Mouse (Mus musculus): ENCODE measurements at regions not wholly inside any gene's neighbourhood (a gene's known extent, or its start where the extent isn't known, plus 50 kb on each side); places are given as distances from the start of the nearest gene placed in this dataset.
A peak's percentile ranks its signal among the peaks of the same experiment; 100 is the strongest.

GRCm38 (mm10) chr9:30212471-30213075, 214.3 kb upstream of the Snx19 start:
- H3K36me3 ChIP-seq (ENCODE audit: insufficient read depth, low read length), result no peaks in the 10 kb centered on the region
- H3K4me3 ChIP-seq (replicated peaks; ENCODE audit: low read length), result no peak overlapping the region
- H3K4me1 ChIP-seq (replicated peaks; ENCODE audit: low read depth, low read length), result no peaks in the 10 kb centered on the region
- no peaks in the 10 kb centered on the region for H3K27me3 ChIP-seq (ENCODE audit: insufficient read depth, low read length)
- TF ChIP-seq CTCF (conservative IDR thresholded peaks at IDR 0.05; ENCODE audit: low read length) (no peak), POU5F1 (IDR thresholded peaks at IDR 0.05; ENCODE audit: borderline replicate concordance, low read length) (no peak), NANOG (IDR thresholded peaks at IDR 0.05; ENCODE audit: borderline replicate concordance, low read length) (no peak)
- no peaks in the 10 kb centered on the region for H3K9me3 ChIP-seq (ENCODE audit: low read length)

DNA sequence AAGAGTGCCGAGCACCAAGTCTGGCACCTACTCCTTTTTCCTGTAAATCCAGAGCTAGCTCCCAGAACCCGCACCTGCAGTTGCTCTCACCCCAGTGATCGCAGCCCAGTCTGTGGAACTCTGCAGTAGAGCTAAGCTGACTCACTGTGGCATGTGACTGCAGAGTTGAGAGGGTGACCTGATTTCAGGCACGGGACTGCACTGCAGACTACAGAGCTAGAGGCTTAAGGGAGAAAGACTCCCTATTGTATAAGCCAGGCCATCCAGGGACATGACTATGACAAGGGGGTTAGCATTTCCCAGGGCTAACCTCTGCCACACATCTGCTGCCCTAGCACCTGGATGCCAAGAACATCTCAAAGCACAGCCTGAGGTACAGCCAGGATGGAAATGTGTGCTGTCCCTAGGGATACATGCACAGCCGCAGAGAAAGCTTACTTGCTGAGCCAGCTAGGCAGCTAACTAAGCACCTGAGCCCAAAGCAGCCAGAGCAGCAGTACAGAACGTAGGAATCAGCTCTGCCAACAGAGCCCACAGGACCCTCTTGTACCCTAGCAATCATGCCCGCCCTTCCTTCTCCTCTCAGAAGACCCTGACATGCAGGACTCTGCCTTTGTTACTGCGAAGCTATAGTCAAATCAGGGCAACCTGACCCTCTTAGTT, 192.3 kb upstream of the Snx19 start:
- Histone ChIP-seq H3K4me1 (replicated peaks; ENCODE audit: low read depth, low read length) (no peaks in the 10 kb centered on the region), H3K27me3 (ENCODE audit: insufficient read depth, low read length) (no peaks in the 10 kb centered on the region), H3K36me3 (ENCODE audit: insufficient read depth, low read length) (no peaks in the 10 kb centered on the region), H3K9me3 (ENCODE audit: low read length) (no peaks in the 10 kb centered on the region), H3K4me3 (replicated peaks; ENCODE audit: low read length) (no peak overlapping the region)
- TF ChIP-seq NANOG (IDR thresholded peaks at IDR 0.05; ENCODE audit: borderline replicate concordance, low read length) (no peak), POU5F1 (IDR thresholded peaks at IDR 0.05; ENCODE audit: borderline replicate concordance, low read length) (no peak), CTCF (conservative IDR thresholded peaks at IDR 0.05; ENCODE audit: low read length) (no peak)

DNA sequence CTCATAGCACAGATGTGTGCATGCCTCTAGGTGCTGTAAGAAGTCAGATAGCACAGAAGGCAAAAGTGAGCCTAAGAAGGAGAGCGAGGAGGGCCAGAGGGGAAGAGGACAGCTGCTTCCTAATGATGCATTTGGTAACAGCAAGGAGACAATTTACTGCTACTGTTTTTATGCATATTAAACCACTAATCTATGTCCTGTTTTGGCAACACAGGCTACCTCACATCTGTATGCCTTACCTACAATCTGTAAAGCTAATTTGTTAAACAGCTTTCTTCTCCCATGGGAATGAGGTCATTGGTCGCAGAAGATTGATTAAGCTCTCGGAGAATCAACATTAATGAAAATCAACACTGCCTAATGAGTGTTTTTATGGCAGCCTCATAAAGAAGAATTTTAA, 191.1 kb upstream of the Snx19 start:
- TF ChIP-seq POU5F1 (IDR thresholded peaks at IDR 0.05; ENCODE audit: borderline replicate concordance, low read length) (no peak), CTCF (conservative IDR thresholded peaks at IDR 0.05; ENCODE audit: low read length) (no peak), NANOG (IDR thresholded peaks at IDR 0.05; ENCODE audit: borderline replicate concordance, low read length) (no peak)
- H3K4me1 ChIP-seq (replicated peaks; ENCODE audit: low read depth, low read length), result no peaks in the 10 kb centered on the region

DNA sequence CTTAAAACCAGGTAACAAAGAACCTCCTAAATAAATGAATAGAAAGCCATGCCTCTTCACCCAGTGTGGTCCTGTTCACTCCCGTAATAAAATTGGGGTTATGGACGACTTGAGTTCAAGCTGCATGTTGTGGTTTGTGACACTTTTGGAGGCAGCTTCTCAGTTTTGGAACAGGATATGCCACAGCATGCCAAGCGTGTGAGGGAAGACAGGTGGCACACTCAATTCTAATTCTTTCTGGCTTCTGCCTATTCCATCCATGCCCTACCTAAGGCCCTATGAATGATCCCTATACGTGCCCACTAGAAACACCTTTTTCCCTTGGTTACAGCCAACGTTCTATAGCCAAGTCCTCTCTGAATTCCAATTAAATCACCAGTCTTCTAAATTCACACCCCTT, 184.8 kb upstream of the Snx19 start:
- TF ChIP-seq NANOG (IDR thresholded peaks at IDR 0.05; ENCODE audit: borderline replicate concordance, low read length) (no peak), CTCF (conservative IDR thresholded peaks at IDR 0.05; ENCODE audit: low read length) (no peak), POU5F1 (IDR thresholded peaks at IDR 0.05; ENCODE audit: borderline replicate concordance, low read length) (no peak)
- H3K9me3 ChIP-seq (ENCODE audit: low read length), result no peaks in the 10 kb centered on the region
- H3K4me3 ChIP-seq (replicated peaks; ENCODE audit: low read length), result no peak overlapping the region
- no peaks in the 10 kb centered on the region for H3K4me1 ChIP-seq (replicated peaks; ENCODE audit: low read depth, low read length)
- H3K36me3 ChIP-seq (ENCODE audit: insufficient read depth, low read length), result no peaks in the 10 kb centered on the region
- H3K27me3 ChIP-seq (ENCODE audit: insufficient read depth, low read length), result no peaks in the 10 kb centered on the region

More for the DNA sequence above, 191.1 kb upstream of the Snx19 start:
- H3K36me3 ChIP-seq (ENCODE audit: insufficient read depth, low read length), result no peaks in the 10 kb centered on the region
- no peaks in the 10 kb centered on the region for H3K9me3 ChIP-seq (ENCODE audit: low read length)
- no peak overlapping the region for H3K4me3 ChIP-seq (replicated peaks; ENCODE audit: low read length)
- no peaks in the 10 kb centered on the region for H3K27me3 ChIP-seq (ENCODE audit: insufficient read depth, low read length)

DNA sequence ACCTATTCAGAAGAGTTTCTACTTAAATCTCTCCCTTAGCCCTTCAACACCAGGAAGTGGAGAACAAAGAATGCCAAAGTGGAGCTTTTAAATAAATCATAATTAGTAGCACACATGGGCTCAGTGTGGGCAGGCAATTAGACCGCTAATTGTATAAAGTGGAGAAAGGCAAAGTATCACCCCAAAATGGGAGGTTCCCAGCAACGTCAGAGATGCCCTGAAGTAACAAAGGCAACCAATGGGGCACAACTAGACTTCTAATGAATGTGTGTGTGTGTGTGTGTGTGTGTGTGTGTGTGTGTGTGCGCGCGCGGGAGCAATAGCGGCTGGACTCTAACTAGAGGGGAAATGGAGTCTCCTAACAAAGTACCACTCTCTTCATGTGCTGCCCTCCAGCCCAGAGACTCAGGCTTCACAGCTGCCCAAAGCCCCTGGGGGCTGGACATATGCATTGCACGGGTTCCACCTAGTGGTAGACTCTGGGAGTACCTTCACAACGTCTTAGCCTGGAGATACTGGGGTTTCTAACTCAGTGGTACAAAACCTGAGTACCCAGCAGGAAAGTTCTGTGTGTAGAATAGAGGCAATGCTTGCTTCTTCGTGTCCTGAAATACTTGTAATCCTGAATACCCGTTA, 162.3 kb upstream of the Snx19 start:
- no peaks in the 10 kb centered on the region for H3K36me3 ChIP-seq (ENCODE audit: insufficient read depth, low read length)
- peaks cover 31% of the 10 kb centered on the region for H3K9me3 ChIP-seq (ENCODE audit: low read length)
- H3K4me3 ChIP-seq (replicated peaks; ENCODE audit: low read length), result no peak overlapping the region
- no peaks in the 10 kb centered on the region for H3K27me3 ChIP-seq (ENCODE audit: insufficient read depth, low read length)
- TF ChIP-seq CTCF (conservative IDR thresholded peaks at IDR 0.05; ENCODE audit: low read length) (peak; percentile 41), POU5F1 (IDR thresholded peaks at IDR 0.05; ENCODE audit: borderline replicate concordance, low read length) (no peak), NANOG (IDR thresholded peaks at IDR 0.05; ENCODE audit: borderline replicate concordance, low read length) (no peak)
- no peaks in the 10 kb centered on the region for H3K4me1 ChIP-seq (replicated peaks; ENCODE audit: low read depth, low read length)

DNA sequence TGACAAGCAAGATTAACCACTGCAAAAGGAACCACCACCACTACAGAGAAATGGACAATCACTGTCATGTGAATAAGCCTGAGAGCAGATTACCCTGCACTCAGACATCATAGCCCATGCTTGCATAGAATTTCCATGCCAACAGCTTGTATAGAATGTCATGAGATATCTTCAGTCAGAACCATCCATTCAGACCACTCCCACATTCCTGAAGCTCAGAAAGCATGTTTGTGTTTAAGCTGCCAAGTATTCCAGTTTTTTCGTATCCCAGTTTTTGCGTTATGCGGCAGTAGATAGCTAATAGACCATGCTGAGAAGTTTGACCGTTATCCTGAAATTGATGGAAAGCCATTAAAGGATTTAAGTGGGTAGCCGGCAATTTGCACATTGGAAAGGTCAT, 155.8 kb upstream of the Snx19 start:
- TF ChIP-seq POU5F1 (IDR thresholded peaks at IDR 0.05; ENCODE audit: borderline replicate concordance, low read length) (no peak), CTCF (conservative IDR thresholded peaks at IDR 0.05; ENCODE audit: low read length) (no peak), NANOG (IDR thresholded peaks at IDR 0.05; ENCODE audit: borderline replicate concordance, low read length) (no peak)
- no peaks in the 10 kb centered on the region for H3K4me1 ChIP-seq (replicated peaks; ENCODE audit: low read depth, low read length)

DNA sequence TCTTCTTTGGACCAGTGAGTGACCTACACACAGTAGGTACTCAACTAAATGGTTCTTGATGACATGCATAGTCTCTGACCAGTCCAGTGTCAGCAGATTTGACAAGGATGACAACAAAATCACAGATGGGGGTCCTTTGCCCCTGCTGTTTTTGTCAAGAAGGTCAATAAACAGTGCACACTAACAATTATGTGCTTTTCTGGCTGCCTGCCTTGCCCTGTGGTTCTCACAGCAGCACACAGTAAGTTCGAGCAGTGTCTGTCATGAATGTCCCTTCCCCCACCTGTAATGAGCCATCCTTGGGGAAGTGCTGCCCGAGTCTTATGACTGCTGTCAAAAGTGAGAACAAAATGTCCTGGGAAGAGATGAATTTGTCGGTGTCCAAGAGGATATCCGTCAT, 153.1 kb upstream of the Snx19 start:
- no peak overlapping the region for H3K4me3 ChIP-seq (replicated peaks; ENCODE audit: low read length)
- no peaks in the 10 kb centered on the region for H3K27me3 ChIP-seq (ENCODE audit: insufficient read depth, low read length)
- no peaks in the 10 kb centered on the region for H3K36me3 ChIP-seq (ENCODE audit: insufficient read depth, low read length)
- TF ChIP-seq NANOG (IDR thresholded peaks at IDR 0.05; ENCODE audit: borderline replicate concordance, low read length), result no peak
- no peak for TF ChIP-seq CTCF (conservative IDR thresholded peaks at IDR 0.05; ENCODE audit: low read length)
- no peak for TF ChIP-seq POU5F1 (IDR thresholded peaks at IDR 0.05; ENCODE audit: borderline replicate concordance, low read length)
- H3K9me3 ChIP-seq (ENCODE audit: low read length), result peaks cover 5% of the 10 kb centered on the region; the same call in 1 of the 2 replicates
- H3K4me1 ChIP-seq (replicated peaks; ENCODE audit: low read depth, low read length), result no peaks in the 10 kb centered on the region

More for the DNA sequence above, 155.8 kb upstream of the Snx19 start:
- peaks cover 9% of the 10 kb centered on the region for H3K9me3 ChIP-seq (ENCODE audit: low read length)
- no peaks in the 10 kb centered on the region for H3K27me3 ChIP-seq (ENCODE audit: insufficient read depth, low read length)
- H3K4me3 ChIP-seq (replicated peaks; ENCODE audit: low read length), result no peak overlapping the region
- no peaks in the 10 kb centered on the region for H3K36me3 ChIP-seq (ENCODE audit: insufficient read depth, low read length)

- Histone ChIP-seq H3K9me3 (ENCODE audit: low read length) (peaks cover 5% of the 10 kb centered on the region; the same call in 1 of the 2 replicates), H3K4me1 (replicated peaks; ENCODE audit: low read depth, low read length) (no peaks in the 10 kb centered on the region), H3K27me3 (ENCODE audit: insufficient read depth, low read length) (0 out of 2 replicates have a peak, but pooled peaks cover 14% of the 10 kb centered on the region), H3K4me3 (replicated peaks; ENCODE audit: low read length) (no peak overlapping the region), H3K36me3 (ENCODE audit: insufficient read depth, low read length) (no peaks in the 10 kb centered on the region)
- TF ChIP-seq NANOG (IDR thresholded peaks at IDR 0.05; ENCODE audit: borderline replicate concordance, low read length) (no peak), POU5F1 (IDR thresholded peaks at IDR 0.05; ENCODE audit: borderline replicate concordance, low read length) (no peak), CTCF (conservative IDR thresholded peaks at IDR 0.05; ENCODE audit: low read length) (no peak)
Measured at GRCm38 (mm10) chr9:30278231-30278630, 148.7 kb upstream of the Snx19 start.

All from E14TG2a.4 (cell line).